Mouse (Mus musculus): ENCODE results near the gene Gm16503.
"Not testable (repeated sequence)": the region's sequence is repeated elsewhere in the genome, so short reads cannot be mapped to it uniquely, and the experiment has no call there.

Gm16503 gene

GRCm38 (mm10) chr4:147539918-147540317, at the start of gene Gm16503:
TSS of gene Gm16503 (plus strand) at chr4:147540218.
- CTCF ChIA-PET, POLR2A ChIA-PET: not testable (repeated sequence)

GRCm38 (mm10) chr4:147492117-147492516, 47.9 kb upstream of the Gm16503 start, which contains the start of gene Zfp982:
TSS of gene Zfp982 (plus strand) at chr4:147492417.
- CTCF ChIA-PET, POLR2A ChIA-PET: not testable (repeated sequence)

GRCm38 (mm10) chr4:147498772-147499613, 41.0 kb upstream of the Gm16503 start:
- POLR2A ChIA-PET, result interaction anchor here in 2 of 4 experiments (0.6 to 1.5 kb wide), 3 partner anchors 9 to 22 kb away, joined by 3 read pairs; no protein-coding TSS in a partner anchor
- CTCF ChIA-PET, result not testable (repeated sequence)

- ChIA-PET POLR2A (interaction anchor here in 1 of 4 experiments (1.0 to 2.0 kb wide), 4 partner anchors 10 to 44 kb away, joined by 3 to 4 read pairs (median 4); partner anchors contain the start of gene Zfp985), CTCF (no interaction called here)
Observed at GRCm38 (mm10) chr4:147509174-147509573, 30.8 kb upstream of the Gm16503 start.

- ChIA-PET CTCF (interaction anchor here in 2 of 4 experiments (0.6 to 1.4 kb wide), 5 partner anchors 12 to 1961 kb away, joined by 3 to 6 read pairs (median 3); no protein-coding TSS in a partner anchor), POLR2A (interaction anchor here in 3 of 4 experiments (0.7 to 2.6 kb wide), 9 partner anchors 10 to 1961 kb away, joined by 3 to 71 read pairs (median 4); no protein-coding TSS in a partner anchor)
Observed at GRCm38 (mm10) chr4:147518981-147519380, 21.0 kb upstream of the Gm16503 start.

- CTCF ChIA-PET, result interaction anchor here in 2 of 4 experiments (1.0 to 1.7 kb wide), 3 partner anchors 1960 to 1961 kb away, joined by 6 to 23 read pairs (median 9); no protein-coding TSS in a partner anchor
Observed at GRCm38 (mm10) chr4:147520100-147520499, 19.9 kb upstream of the Gm16503 start.

GRCm38 (mm10) chr4:147525125-147525524, 14.9 kb upstream of the Gm16503 start:
- POLR2A ChIA-PET, result interaction anchor here in 1 of 4 experiments (0.9 kb wide), 1 partner anchor 1961 kb away, joined by 3 read pairs; no protein-coding TSS in a partner anchor
- CTCF ChIA-PET, result no interaction called here

More at GRCm38 (mm10) chr4:147520100-147520499, 19.9 kb upstream of the Gm16503 start:
- POLR2A ChIA-PET, result interaction anchor here in 3 of 4 experiments (0.7 to 2.6 kb wide), 7 partner anchors 11 to 1961 kb away, joined by 3 to 71 read pairs (median 5); no protein-coding TSS in a partner anchor

GRCm38 (mm10) chr4:147530366-147530765, 9.7 kb upstream of the Gm16503 start:
- ChIA-PET CTCF (interaction anchor here in 2 of 4 experiments (0.6 to 1.5 kb wide), 2 partner anchors 12 to 85 kb away, joined by 3 read pairs; no protein-coding TSS in a partner anchor), POLR2A (no interaction called here)

- POLR2A ChIA-PET, result interaction anchor here in 1 of 4 experiments (1.1 kb wide), 1 partner anchor 18 kb away, joined by 5 read pairs; the partner anchor contains the start of gene Zfp985
Observed at GRCm38 (mm10) chr4:147535916-147536315, 4.1 kb upstream of the Gm16503 start.

GRCm38 (mm10) chr4:147537702-147538101, 2.3 kb upstream of the Gm16503 start:
- CTCF ChIA-PET, result no interaction called here
- POLR2A ChIA-PET, result no interaction called here

More at GRCm38 (mm10) chr4:147535916-147536315, 4.1 kb upstream of the Gm16503 start:
- CTCF ChIA-PET, result not testable (repeated sequence)

GRCm38 (mm10) chr4:147541105-147541504, 1.1 kb downstream of the Gm16503 start:
- POLR2A ChIA-PET, result no interaction called here

GRCm38 (mm10) chr4:147553071-147553470, 13.1 kb downstream of the Gm16503 start, which contains the start of gene Zfp985:
TSS of gene Zfp985 (plus strand) at chr4:147553277.
- ChIA-PET CTCF (interaction anchor here in 1 of 4 experiments (0.7 kb wide), 1 partner anchor 261 kb away, joined by 4 read pairs; no protein-coding TSS in a partner anchor), POLR2A (interaction anchor here in 1 of 4 experiments (1.1 to 1.7 kb wide), 4 partner anchors 17 to 104 kb away, joined by 4 to 6 read pairs (median 4); no protein-coding TSS in a partner anchor)

More at GRCm38 (mm10) chr4:147541105-147541504, 1.1 kb downstream of the Gm16503 start:
- CTCF ChIA-PET, result no interaction called here

GRCm38 (mm10) chr4:147554361-147554760, 14.3 kb downstream of the Gm16503 start:
- CTCF ChIA-PET, result not testable (repeated sequence)
- POLR2A ChIA-PET, result interaction anchor here in 1 of 4 experiments (1.7 kb wide), 1 partner anchor 19 kb away, joined by 5 read pairs; no protein-coding TSS in a partner anchor

- CTCF ChIA-PET, result not testable (repeated sequence)
- POLR2A ChIA-PET, result interaction anchor here in 1 of 4 experiments (1.4 kb wide), 1 partner anchor 23 kb away, joined by 4 read pairs; no protein-coding TSS in a partner anchor
Observed at GRCm38 (mm10) chr4:147556921-147557320, 16.9 kb downstream of the Gm16503 start.

GRCm38 (mm10) chr4:147558011-147558410, 18.0 kb downstream of the Gm16503 start:
- CTCF ChIA-PET, result not testable (repeated sequence)
- POLR2A ChIA-PET, result interaction anchor here in 2 of 4 experiments (0.6 to 1.4 kb wide), 2 partner anchors 24 to 63 kb away, joined by 3 to 4 read pairs; no protein-coding TSS in a partner anchor

GRCm38 (mm10) chr4:147559096-147559495, 19.1 kb downstream of the Gm16503 start:
- POLR2A ChIA-PET, result interaction anchor here in 1 of 4 experiments (1.2 kb wide), 1 partner anchor 51 kb away, joined by 3 read pairs; no protein-coding TSS in a partner anchor
- CTCF ChIA-PET, result not testable (repeated sequence)

- CTCF ChIA-PET, result no interaction called here
Observed at GRCm38 (mm10) chr4:147565426-147566220, 25.6 kb downstream of the Gm16503 start.

GRCm38 (mm10) chr4:147571156-147571555, 31.1 kb downstream of the Gm16503 start:
- CTCF ChIA-PET, result not testable (repeated sequence)

More at GRCm38 (mm10) chr4:147565426-147566220, 25.6 kb downstream of the Gm16503 start:
- POLR2A ChIA-PET, result no interaction called here

GRCm38 (mm10) chr4:147579371-147579770, 39.4 kb downstream of the Gm16503 start:
- POLR2A ChIA-PET, CTCF ChIA-PET: not testable (repeated sequence)

More at GRCm38 (mm10) chr4:147571156-147571555, 31.1 kb downstream of the Gm16503 start:
- POLR2A ChIA-PET, result not testable (repeated sequence)
